Mouse (Mus musculus): ENCODE results near the gene Grb7.

Grb7 gene

GRCm38 (mm10) chr11:98445679-98446078 lies 515 bp upstream of the Grb7 start:
- peak; percentile 33 for DNase-seq (ENCODE audit: low spot score)

- peak; percentile 93 for DNase-seq (ENCODE audit: low spot score)
Observed at GRCm38 (mm10) chr11:98446562-98447474, 624 bp downstream of the Grb7 start.

- peak; percentile 55 for DNase-seq (ENCODE audit: low spot score)
Observed at GRCm38 (mm10) chr11:98447475-98447834, 1.3 kb downstream of the Grb7 start.

GRCm38 (mm10) chr11:98448191-98448790 lies 2.1 kb downstream of the Grb7 start:
- peak; percentile 87 for DNase-seq (ENCODE audit: low spot score)

- no peak for DNase-seq (ENCODE audit: low spot score)
Observed at GRCm38 (mm10) chr11:98449419-98449818, 3.2 kb downstream of the Grb7 start.

GRCm38 (mm10) chr11:98449921-98450771 lies 4.0 kb downstream of the Grb7 start:
- DNase-seq (ENCODE audit: low spot score) = no peak

- DNase-seq (ENCODE audit: low spot score) = no peak
Observed at GRCm38 (mm10) chr11:98455484-98455883, 9.3 kb downstream of the Grb7 start.

GRCm38 (mm10) chr11:98456545-98456944 lies 10.4 kb downstream of the Grb7 start:
- DNase-seq (ENCODE audit: low spot score) = peak; percentile 18

GRCm38 (mm10) chr11:98456945-98457344 lies 10.8 kb downstream of the Grb7 start:
- no peak for DNase-seq (ENCODE audit: low spot score)

GRCm38 (mm10) chr11:98457367-98458120 lies 11.3 kb downstream of the Grb7 start:
- peak; percentile 88 for DNase-seq (ENCODE audit: low spot score)

GRCm38 (mm10) chr11:98458121-98458990 lies 12.2 kb downstream of the Grb7 start:
- DNase-seq (ENCODE audit: low spot score) = no peak

GRCm38 (mm10) chr11:98459071-98459741 lies 13.0 kb downstream of the Grb7 start:
- no peak for DNase-seq (ENCODE audit: low spot score)

GRCm38 (mm10) chr11:98459860-98460259 lies 13.7 kb downstream of the Grb7 start:
- DNase-seq (ENCODE audit: low spot score) = no peak

- DNase-seq (ENCODE audit: low spot score) = no peak
Observed at GRCm38 (mm10) chr11:98461109-98461720, 15.0 kb downstream of the Grb7 start.

- no peak for DNase-seq (ENCODE audit: low spot score)
Observed at GRCm38 (mm10) chr11:98462255-98462654, 16.1 kb downstream of the Grb7 start.

- DNase-seq (ENCODE audit: low spot score) = no peak
Observed at GRCm38 (mm10) chr11:98463911-98464310, 17.7 kb downstream of the Grb7 start.

GRCm38 (mm10) chr11:98464516-98464915 lies 18.3 kb downstream of the Grb7 start:
- no peak for DNase-seq (ENCODE audit: low spot score)

GRCm38 (mm10) chr11:98469761-98470714 lies 23.8 kb downstream of the Grb7 start:
- DNase-seq (ENCODE audit: low spot score) = no peak

GRCm38 (mm10) chr11:98470795-98471194 lies 24.6 kb downstream of the Grb7 start:
- DNase-seq (ENCODE audit: low spot score) = no peak
